Mouse (Mus musculus) mouse trophoblast stem cell (cell line): Measurements from ENCODE around the gene Atg5.

ENCODE experiments used
- in situ Hi-C, 2 experiments: fragments of 300-500 bp; cut with MseI, MboI; formaldehyde crosslinking; loops; 2 replicates in 1 of 2; 3 replicates in 1 of 2; pipeline ENCODE4 v1.15.1; 2025

Atg5 gene

DNA sequence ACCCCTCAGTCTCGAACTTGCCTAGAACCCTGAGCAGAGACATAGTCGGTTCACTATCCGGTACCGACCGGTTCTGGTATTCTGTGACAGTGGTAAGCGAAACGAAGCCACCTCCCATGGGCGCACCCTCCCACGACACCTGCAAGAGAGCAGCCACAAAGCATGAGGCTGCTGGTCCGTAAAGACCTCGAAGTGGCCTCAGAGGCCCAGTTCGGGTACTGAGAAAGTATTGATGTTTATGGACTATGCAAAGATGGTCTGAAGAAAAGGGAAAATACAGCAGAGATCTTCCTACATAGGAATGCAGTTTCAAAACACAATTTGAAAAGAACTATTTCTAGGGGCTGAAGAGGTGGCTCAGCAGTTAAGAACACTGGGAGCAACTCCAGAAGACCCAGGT, 113.8 kb downstream of the Atg5 start:
- in situ Hi-C loops, result no loop called here

DNA sequence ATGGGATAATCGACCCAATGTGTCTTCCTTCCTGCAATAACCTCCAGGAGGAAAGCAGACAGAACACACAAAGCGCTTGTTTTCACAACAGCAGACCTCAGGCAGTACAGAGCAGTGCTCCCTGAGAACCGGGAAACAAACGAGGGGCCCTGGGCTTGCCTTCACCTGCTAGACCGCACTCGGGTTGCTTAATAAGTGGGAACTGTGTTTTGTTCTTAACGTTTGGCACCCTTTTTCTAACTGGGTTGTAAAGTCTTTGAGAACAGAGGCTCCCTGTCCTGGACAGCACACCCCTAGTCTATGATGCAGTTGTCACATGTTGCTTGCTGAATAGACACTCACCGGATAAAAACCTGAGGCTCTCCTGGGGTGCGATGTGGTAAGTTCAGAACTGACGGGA, 115.1 kb downstream of the Atg5 start:
- in situ Hi-C loops, result no loop called here

DNA sequence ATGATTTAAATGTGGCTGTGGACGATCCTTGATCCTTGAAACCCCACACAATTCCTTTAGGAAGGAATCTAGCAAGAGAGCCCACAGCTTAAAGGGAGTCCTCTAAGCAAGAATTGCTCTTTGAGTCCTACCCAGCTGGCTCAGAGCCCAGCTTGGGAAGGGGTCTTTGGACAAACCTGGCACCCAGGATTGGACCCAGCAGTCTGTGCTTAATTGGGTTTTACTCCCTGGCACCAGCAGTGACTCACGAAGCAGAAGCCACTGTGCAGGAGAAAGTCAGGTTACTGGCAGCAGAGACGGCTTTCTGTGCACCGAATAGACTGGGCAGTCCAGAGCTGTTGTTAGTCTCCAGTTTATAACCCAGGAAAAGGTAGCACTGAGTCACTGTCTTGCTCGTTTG, 117.1 kb downstream of the Atg5 start:
- in situ Hi-C loops, result no loop called here

DNA sequence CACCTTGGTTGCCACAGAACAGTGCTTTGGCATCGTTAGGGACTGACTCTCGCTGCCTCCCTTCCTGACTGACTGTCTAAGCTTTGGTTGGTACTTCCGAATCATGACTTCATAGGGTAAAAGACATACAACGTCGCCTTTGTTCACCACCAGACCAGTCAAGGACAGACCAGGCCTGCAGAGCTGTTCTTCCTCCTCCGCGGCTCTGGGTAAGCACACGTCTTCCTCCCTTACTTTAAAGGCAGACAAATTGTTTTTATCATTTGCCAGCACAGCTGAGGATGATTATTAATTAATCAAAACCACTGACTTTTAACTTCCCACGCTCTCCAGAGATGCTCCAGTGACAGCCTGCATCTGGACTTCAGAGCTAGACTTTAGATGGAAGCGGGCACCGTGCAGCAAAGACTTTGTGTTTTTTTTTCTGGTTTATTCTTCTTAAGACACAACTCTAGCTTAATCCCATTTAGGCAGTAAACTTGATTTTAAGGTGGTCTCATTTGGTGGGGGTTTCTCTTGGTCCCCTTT, 120.6 kb downstream of the Atg5 start:
- in situ Hi-C loops, result no loop called here

DNA sequence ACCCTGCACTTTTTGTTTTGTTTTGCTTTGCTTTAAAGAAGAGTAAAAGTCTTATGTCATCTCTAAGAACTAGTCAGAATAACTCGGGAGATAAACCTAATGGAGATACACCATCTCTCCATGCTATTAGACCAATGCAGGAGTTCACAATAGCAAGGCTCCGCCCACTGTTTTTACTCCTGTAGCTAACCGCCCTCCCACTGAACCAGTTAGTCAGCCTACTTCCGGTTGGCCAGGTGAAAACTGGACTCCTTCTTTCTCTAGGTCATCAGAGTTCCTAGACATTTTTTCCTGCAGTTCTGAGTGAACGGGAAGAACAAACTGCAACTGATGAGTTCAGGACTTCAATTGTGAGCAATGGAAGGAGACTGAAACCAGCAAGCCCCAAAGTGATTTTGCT, 122.1 kb downstream of the Atg5 start:
- in situ Hi-C loops, result no loop called here

DNA sequence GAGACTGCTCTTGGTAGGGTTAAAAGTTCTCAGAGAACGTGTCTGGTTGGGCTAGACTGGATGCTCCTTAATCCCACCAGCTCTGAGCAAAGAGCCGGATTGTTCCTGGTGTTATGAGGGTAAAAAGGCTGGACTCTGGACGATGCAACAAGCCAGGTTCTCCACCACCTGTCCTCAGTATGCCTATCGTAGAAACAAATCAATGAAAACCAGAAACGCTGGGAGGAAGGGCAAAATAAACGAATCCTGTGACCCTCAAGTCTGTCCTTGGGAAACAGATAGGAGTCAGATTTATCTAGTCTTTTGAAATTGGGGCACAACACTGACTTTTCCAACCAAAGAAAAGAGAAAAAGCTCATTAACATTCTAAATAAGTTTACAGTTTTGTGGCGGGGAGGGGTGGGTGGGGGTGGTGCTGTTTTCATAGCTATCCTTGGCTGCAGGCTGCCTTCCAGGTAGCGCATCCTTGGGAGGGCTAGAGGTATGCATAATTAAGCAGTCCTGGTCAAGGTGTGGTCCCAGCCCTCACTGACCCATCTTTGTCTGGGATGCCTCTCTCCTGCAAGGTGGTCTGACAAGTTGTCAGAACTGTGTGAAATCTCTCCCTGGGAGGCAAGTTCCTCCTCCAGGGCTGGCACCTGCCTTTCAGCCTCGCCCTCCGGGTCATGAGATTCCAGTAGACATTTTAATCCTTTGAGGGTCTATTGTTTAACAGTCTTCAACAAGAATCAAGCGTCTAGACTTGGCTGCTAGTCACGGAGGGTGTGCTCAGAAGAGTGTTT, 123.5 kb downstream of the Atg5 start:
- in situ Hi-C loops, result no loop called here

DNA sequence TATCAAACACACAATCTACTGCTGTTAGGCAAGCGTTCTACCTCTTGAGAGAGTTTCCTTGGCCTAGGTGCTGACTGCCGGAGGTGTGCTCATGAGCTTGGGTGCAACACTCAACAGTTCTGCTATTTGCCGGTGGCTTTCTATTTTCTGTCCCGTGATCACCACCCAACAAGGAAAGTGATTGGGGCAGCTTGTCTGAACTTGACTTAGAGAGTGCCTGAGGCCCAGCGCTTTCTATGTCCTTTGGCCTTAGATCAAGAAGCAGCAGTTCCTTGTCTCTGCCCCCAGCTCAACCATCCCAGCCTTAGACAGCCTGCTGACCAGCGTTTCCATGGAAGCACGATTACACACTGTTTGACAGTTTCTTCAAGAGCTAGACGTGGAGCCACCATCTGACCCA, 124.7 kb downstream of the Atg5 start:
- in situ Hi-C loops, result no loop called here

DNA sequence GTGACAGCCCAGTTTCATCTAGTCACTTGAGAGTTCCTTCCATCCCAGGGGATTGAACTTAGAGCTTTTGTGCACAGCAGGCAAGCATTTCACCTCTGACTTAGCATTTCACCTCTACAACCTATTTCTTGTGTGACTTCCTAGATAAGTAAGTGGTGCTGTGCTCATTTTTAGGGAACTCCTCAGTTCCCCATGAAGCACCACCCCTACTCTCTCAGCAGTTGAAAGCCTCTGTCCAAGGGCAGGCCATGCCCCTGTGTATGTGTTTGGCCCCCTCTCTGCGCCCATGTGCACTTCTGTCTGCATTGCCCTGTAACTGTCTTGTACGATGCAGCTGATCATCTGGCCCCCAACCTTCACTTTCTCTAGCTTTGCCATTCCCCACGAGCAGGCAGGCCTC, 132.0 kb downstream of the Atg5 start:
- in situ Hi-C loops, result no loop called here

DNA sequence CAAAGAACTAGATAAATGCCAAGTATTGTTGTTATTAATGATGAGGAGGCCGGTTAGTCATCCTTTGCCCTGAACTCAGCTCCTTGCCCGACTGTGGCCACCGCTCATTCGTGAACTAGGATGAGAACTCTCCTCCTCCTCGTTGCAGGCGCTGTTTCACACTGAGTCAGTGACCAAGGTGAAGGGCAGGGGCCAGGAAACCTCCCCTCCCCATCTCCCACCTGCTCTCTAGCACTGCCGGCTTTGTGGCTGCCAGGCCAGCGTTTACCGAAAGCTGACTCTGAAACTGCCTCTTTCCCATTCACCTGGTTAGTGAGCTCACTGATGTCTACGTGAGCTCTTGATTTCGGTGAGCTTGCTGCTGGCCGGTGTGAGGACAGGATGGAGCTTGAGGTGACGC, 132.4 kb downstream of the Atg5 start:
- in situ Hi-C loops, result no loop called here

DNA sequence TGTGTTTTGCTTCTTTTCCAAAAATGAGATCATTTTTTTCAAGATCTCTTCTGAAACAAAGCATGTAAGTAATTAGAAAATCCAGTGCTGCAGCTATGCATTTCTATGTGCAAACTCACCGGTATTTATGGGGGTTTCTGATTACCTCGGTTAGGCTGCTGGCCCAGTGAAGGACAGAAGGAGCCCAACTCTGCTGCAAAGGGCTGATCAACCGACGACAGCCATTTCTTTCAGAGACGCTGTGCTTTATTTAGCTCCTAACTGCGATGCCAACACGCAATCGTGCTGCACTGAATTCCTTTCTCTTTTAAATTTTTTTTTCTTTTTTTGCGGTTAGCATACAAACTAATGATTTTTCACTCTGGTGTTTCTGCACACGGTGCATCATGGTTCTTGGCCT, 133.4 kb downstream of the Atg5 start:
- in situ Hi-C loops, result no loop called here

DNA sequence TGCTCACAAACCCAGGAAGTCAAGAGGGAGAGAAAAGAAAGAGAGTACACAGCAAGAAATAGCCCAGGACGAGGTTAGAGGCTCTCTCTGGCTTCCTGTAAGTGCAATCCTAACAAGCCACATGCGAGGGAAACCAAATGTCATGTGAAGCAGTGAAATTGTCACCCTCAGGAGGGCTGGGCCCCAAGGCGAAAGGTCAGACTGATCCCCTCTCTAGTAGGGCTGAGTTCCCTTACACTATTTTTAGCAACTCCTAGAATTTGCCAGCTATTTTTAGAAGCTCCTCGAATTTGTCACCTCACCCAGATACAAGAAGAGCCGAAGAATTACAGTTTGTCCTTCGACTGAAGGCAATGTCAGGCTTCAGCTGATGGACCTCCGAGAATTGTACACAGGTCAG, 135.3 kb downstream of the Atg5 start:
- in situ Hi-C loops, result no loop called here

DNA sequence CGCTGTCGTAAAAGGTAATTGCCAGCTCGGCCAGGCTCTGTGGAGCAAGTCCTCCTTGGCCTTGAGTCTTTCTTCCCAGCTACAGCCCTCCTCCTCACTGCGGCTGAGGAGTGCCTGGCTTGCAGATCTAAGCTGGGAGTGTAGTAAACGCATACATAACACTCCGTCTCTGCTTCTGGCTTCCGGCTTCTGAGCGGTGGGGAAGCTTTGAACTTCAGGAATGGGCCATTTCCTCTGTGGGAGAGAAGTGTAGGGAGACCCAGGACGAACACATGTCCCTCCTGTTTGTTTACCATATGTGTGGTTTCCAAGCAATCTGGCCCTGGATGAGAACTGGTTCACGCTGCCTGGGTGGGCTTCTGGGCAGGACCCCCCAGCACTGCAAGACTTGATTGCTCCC, 140.9 kb downstream of the Atg5 start:
- in situ Hi-C loops, result no loop called here

DNA sequence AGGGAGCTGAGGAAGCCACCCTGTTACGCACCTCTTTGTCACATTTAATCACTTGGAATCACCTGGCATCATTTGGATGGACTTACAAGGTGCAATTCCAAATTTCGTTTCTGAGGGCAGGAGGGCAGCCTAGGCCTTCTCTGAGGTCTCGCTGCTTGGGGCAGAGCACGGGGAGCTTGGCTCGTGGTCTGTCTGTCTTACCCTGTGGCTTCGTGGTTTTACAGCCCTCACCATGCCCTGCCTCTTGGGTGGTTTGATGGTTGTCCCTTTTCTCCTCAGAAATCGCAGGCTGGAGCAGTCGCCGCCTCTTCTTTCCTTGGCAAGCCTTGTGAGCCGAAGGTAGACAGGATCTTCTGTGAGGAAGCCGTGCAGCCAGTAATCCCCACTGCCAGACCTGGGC, 141.8 kb downstream of the Atg5 start:
- in situ Hi-C loops, result no loop called here
